Mouse (Mus musculus): ENCODE results near the gene F5.

GRCm38 (mm10) chr1:164247971-164248370 is 96.3 kb downstream of the F5 start:
- TF ChIP-seq TBP (conservative IDR thresholded peaks at IDR 0.05; ENCODE audit: low read depth, low read length) = no peak
- no peak for TF ChIP-seq NELFE (IDR thresholded peaks at IDR 0.05; ENCODE audit: low read depth, low read length)
- TF ChIP-seq HCFC1 (IDR thresholded peaks at IDR 0.05; ENCODE audit: low read depth, low read length) = no peak
- TF ChIP-seq CTCF (conservative IDR thresholded peaks at IDR 0.05 in 1 of 2, IDR thresholded peaks at IDR 0.05 in 1 of 2; ENCODE audit: low read depth in 2 of 2, low read length in 2 of 2) = no peak
